Mouse (Mus musculus): ENCODE measurements at regions not wholly inside any gene's neighbourhood (a gene's known extent, or its start where the extent isn't known, plus 50 kb on each side); places are given as distances from the start of the nearest gene placed in this dataset.

- Histone ChIP-seq H3K9ac (no peak overlapping the region), H3K27me3 (no peaks in the 10 kb centered on the region), H3K4me1 (peaks cover 32% of the 10 kb centered on the region), H3K4me2 (replicated peaks) (no peak overlapping the region), H3K27ac (no peak overlapping the region), H3K9me3 (0 out of 2 replicates have a peak, but pooled peaks cover 6% of the 10 kb centered on the region), H3K36me3 (no peaks in the 10 kb centered on the region), H3K4me3 (no peak overlapping the region)
- 62% methylated on average over 5 of the region's 5 CpGs for WGBS
- no peak; the same call in 1 of the 2 replicates for ATAC-seq (ENCODE audit: insufficient number of reproducible peaks, insufficient read depth, low FRiP score, low TSS enrichment)
Measured at GRCm38 (mm10) chr2:30682146-30682825, 87.4 kb downstream of the Cstad start.

GRCm38 (mm10) chr2:30681642-30682041 is 86.8 kb downstream of the Cstad start:
- no peak for ATAC-seq (ENCODE audit: insufficient number of reproducible peaks, insufficient read depth, low FRiP score, low TSS enrichment)
- Histone ChIP-seq H3K27me3 (peaks cover 2% of the 10 kb centered on the region; the same call in 1 of the 2 replicates), H3K4me2 (replicated peaks) (no peak overlapping the region), H3K4me1 (peaks cover 32% of the 10 kb centered on the region), H3K36me3 (no peaks in the 10 kb centered on the region), H3K4me3 (no peak overlapping the region), H3K9ac (no peak overlapping the region), H3K9me3 (0 out of 2 replicates have a peak, but pooled peaks cover 6% of the 10 kb centered on the region), H3K27ac (no peak overlapping the region)
- 90% methylated on average over 2 of the region's 2 CpGs for WGBS

GRCm38 (mm10) chr2:30679041-30679440 is 84.2 kb downstream of the Cstad start:
- Histone ChIP-seq H3K4me1 (peaks cover 23% of the 10 kb centered on the region), H3K36me3 (no peaks in the 10 kb centered on the region), H3K9me3 (0 out of 2 replicates have a peak, but pooled peaks cover 6% of the 10 kb centered on the region), H3K27ac (no peak overlapping the region; the same call in 1 of the 2 replicates), H3K4me3 (no peak overlapping the region), H3K4me2 (replicated peaks) (no peak overlapping the region), H3K27me3 (peaks cover 4% of the 10 kb centered on the region; the same call in 1 of the 2 replicates), H3K9ac (no peak overlapping the region)
- no peak for ATAC-seq (ENCODE audit: insufficient number of reproducible peaks, insufficient read depth, low FRiP score, low TSS enrichment)

GRCm38 (mm10) chr2:30677498-30677897 is 82.7 kb downstream of the Cstad start:
- ATAC-seq (ENCODE audit: insufficient number of reproducible peaks, insufficient read depth, low FRiP score, low TSS enrichment): no peak
- Histone ChIP-seq H3K4me1 (peaks cover 23% of the 10 kb centered on the region), H3K27ac (peak overlapping the region; percentile 85), H3K27me3 (peaks cover 4% of the 10 kb centered on the region; the same call in 1 of the 2 replicates), H3K4me3 (peak overlapping the region; percentile 34), H3K36me3 (no peaks in the 10 kb centered on the region), H3K9ac (peak overlapping the region; percentile 60), H3K4me2 (replicated peaks) (peak overlapping the region; percentile 67), H3K9me3 (0 out of 2 replicates have a peak, but pooled peaks cover 6% of the 10 kb centered on the region)
- 6% methylated on average over 5 of the region's 5 CpGs for WGBS

- Histone ChIP-seq H3K36me3 (no peaks in the 10 kb centered on the region), H3K9me3 (0 out of 2 replicates have a peak, but pooled peaks cover 6% of the 10 kb centered on the region), H3K4me3 (peak overlapping the region; percentile 34), H3K4me1 (peaks cover 23% of the 10 kb centered on the region), H3K27me3 (peaks cover 4% of the 10 kb centered on the region; the same call in 1 of the 2 replicates), H3K27ac (peak overlapping the region; percentile 85), H3K9ac (peak overlapping the region; percentile 60), H3K4me2 (replicated peaks) (peak overlapping the region; percentile 67)
- ATAC-seq (ENCODE audit: insufficient number of reproducible peaks, insufficient read depth, low FRiP score, low TSS enrichment): peak; percentile 50; the same call in 1 of the 2 replicates
- WGBS: under 1% methylated on average over 44 of the region's 44 CpGs
Measured at GRCm38 (mm10) chr2:30676833-30677459, 82.1 kb downstream of the Cstad start.

GRCm38 (mm10) chr2:30676450-30676832 is 81.6 kb downstream of the Cstad start:
- H3K27me3 ChIP-seq: peaks cover 4% of the 10 kb centered on the region; the same call in 1 of the 2 replicates
- peak overlapping the region; percentile 60 for H3K9ac ChIP-seq
- 9% methylated on average over 7 of the region's 7 CpGs for WGBS
- H3K4me2 ChIP-seq (replicated peaks): peak overlapping the region; percentile 67
- no peaks in the 10 kb centered on the region for H3K36me3 ChIP-seq
- peaks cover 25% of the 10 kb centered on the region for H3K4me1 ChIP-seq
- peak overlapping the region; percentile 34 for H3K4me3 ChIP-seq
- ATAC-seq (ENCODE audit: insufficient number of reproducible peaks, insufficient read depth, low FRiP score, low TSS enrichment): no peak
- 0 out of 2 replicates have a peak, but pooled peaks cover 6% of the 10 kb centered on the region for H3K9me3 ChIP-seq
- H3K27ac ChIP-seq: peak overlapping the region; percentile 85

GRCm38 (mm10) chr2:30675839-30676238 is 81.0 kb downstream of the Cstad start:
- peaks cover 26% of the 10 kb centered on the region for H3K4me1 ChIP-seq
- no peaks in the 10 kb centered on the region for H3K36me3 ChIP-seq
- H3K4me3 ChIP-seq: no peak overlapping the region
- 87% methylated on average over 2 of the region's 2 CpGs for WGBS
- H3K4me2 ChIP-seq (replicated peaks): no peak overlapping the region
- H3K9ac ChIP-seq: no peak overlapping the region
- 0 out of 2 replicates have a peak, but pooled peaks cover 6% of the 10 kb centered on the region for H3K9me3 ChIP-seq
- no peak overlapping the region for H3K27ac ChIP-seq
- peaks cover 4% of the 10 kb centered on the region; the same call in 1 of the 2 replicates for H3K27me3 ChIP-seq
- no peak for ATAC-seq (ENCODE audit: insufficient number of reproducible peaks, insufficient read depth, low FRiP score, low TSS enrichment)

GRCm38 (mm10) chr2:30670836-30671586 is 76.2 kb downstream of the Cstad start:
- ATAC-seq (ENCODE audit: insufficient number of reproducible peaks, insufficient read depth, low FRiP score, low TSS enrichment): no peak
- Histone ChIP-seq H3K36me3 (no peaks in the 10 kb centered on the region), H3K4me3 (no peak overlapping the region), H3K4me2 (replicated peaks) (no peak overlapping the region), H3K9me3 (no peaks in the 10 kb centered on the region), H3K4me1 (peaks cover 22% of the 10 kb centered on the region), H3K27ac (no peak overlapping the region), H3K27me3 (no peaks in the 10 kb centered on the region), H3K9ac (no peak overlapping the region)
- WGBS: 71% methylated on average over 5 of the region's 5 CpGs

GRCm38 (mm10) chr2:30667468-30667867 is 72.6 kb downstream of the Cstad start:
- no peak for ATAC-seq (ENCODE audit: insufficient number of reproducible peaks, insufficient read depth, low FRiP score, low TSS enrichment)
- Histone ChIP-seq H3K9me3 (no peaks in the 10 kb centered on the region), H3K36me3 (no peaks in the 10 kb centered on the region), H3K27me3 (no peaks in the 10 kb centered on the region), H3K27ac (peak overlapping the region; percentile 50; the same call in 1 of the 2 replicates), H3K4me1 (peaks cover 20% of the 10 kb centered on the region), H3K4me2 (replicated peaks) (no peak overlapping the region), H3K9ac (no peak overlapping the region), H3K4me3 (no peak overlapping the region)
- WGBS: 15% methylated on average over 8 of the region's 8 CpGs

- 44% methylated on average over 10 of the region's 10 CpGs for WGBS
Measured at GRCm38 (mm10) chr2:30661147-30661546, 66.3 kb downstream of the Cstad start.

GRCm38 (mm10) chr2:30660613-30660991 is 65.8 kb downstream of the Cstad start:
- Histone ChIP-seq H3K4me3 (no peak overlapping the region), H3K9me3 (no peaks in the 10 kb centered on the region), H3K4me2 (replicated peaks) (peak overlapping the region; percentile 10; the same call in 1 of the 2 replicates), H3K27ac (peak overlapping the region; percentile 99), H3K4me1 (peaks cover 61% of the 10 kb centered on the region), H3K27me3 (no peaks in the 10 kb centered on the region), H3K9ac (no peak overlapping the region; the same call in 1 of the 2 replicates), H3K36me3 (no peaks in the 10 kb centered on the region)
- ATAC-seq (ENCODE audit: insufficient number of reproducible peaks, insufficient read depth, low FRiP score, low TSS enrichment): no peak
- 16% methylated on average over 10 of the region's 10 CpGs for WGBS

More at GRCm38 (mm10) chr2:30661147-30661546, 66.3 kb downstream of the Cstad start:
- H3K4me2 ChIP-seq (replicated peaks): no peak overlapping the region
- no peaks in the 10 kb centered on the region for H3K27me3 ChIP-seq
- no peak overlapping the region for H3K4me3 ChIP-seq
- no peak for ATAC-seq (ENCODE audit: insufficient number of reproducible peaks, insufficient read depth, low FRiP score, low TSS enrichment)
- H3K9ac ChIP-seq: no peak overlapping the region
- no peaks in the 10 kb centered on the region for H3K9me3 ChIP-seq
- H3K27ac ChIP-seq: peak overlapping the region; percentile 99
- H3K36me3 ChIP-seq: no peaks in the 10 kb centered on the region
- H3K4me1 ChIP-seq: peaks cover 55% of the 10 kb centered on the region

Data from embryonic facial prominence, embryonic 12.5 days (tissue).